Mouse (Mus musculus) right cerebral cortex, postnatal 4 days (tissue): ENCODE measurements at regions not wholly inside any gene's neighbourhood (a gene's known extent, or its start where the extent isn't known, plus 50 kb on each side); places are given as distances from the start of the nearest gene placed in this dataset.

Experiments used
- DNase-seq: peaks from one replicate; pipeline ENCODE4 v3.0.0-alpha.2; 2022

DNA sequence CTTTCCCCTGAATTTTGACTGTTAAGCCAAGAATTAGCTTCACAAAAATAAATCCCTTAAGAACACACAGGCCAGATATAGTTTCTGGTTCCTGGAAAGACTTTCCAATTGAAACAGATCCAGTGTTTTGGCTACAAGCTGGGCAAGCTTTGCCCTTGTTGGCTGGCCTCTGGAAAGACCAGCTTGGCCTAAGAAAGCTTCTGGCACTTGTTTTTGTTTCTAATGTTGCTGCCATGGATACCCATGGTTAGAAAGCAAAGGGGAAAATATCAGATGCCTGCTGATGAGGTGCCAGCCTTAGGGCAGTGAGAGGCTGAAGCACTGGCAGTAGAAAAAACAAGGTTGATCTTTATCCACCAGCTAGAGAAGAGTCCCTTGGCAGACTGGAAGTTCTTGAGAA, 228.2 kb downstream of the Klhl13 start:
- no peak for DNase-seq

DNA sequence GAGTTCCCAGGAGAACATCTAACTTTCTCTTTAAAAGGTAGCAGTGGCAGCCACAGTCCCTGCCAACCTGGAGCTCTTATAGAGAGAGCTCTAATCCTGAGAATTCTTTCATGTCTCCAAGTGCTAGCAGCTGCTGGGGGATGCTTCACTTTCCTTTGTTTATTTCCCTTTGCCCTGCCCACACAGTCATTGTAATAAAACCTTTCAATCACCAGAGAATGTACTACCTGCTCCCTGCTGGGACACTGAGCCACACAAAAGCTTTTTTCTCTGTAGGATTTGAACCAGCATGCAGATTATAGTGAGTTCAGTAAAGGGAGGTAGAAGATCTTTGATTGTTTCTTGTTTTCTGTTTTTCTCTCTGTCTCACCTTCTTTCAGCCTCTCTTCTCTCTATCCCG, 269.0 kb downstream of the Klhl13 start:
- DNase-seq = no peak

DNA sequence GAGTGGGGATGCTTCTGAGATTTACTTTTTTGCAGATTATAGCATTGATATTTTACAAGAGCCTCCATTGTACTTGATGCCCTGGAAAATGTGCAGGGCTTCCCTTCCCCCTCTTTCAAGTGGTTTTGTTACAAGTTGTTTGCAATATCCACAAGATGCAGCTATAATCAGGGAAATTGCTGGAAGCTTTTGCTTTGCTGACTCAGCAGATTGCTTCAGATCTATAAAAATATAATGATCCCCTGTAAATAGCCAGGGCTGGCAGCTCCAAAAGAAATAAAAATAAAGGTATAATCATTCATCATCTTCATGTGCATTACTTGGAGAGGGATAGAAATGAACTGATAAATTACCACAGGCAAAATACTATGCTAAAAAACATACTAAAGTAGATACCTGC, 272.1 kb downstream of the Klhl13 start:
- no peak for DNase-seq

DNA sequence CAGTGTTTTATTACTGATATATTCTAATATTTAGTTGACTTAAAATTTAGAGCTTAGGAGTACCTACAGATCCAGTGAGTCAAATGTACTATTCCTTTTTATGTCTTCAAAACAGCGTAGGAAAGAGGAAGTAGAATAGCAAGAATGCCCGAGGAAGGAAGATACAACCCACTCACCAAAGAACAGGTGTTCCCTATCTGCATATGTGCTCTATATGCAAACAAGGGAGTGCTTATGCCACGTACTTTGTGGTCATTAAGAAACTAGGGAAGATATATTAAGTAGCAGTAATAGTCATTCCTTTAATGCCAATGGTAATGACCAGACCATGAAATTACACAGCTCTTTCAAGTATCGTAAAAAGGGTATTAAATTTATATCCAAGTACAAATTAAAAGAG, 298.4 kb downstream of the Klhl13 start:
- DNase-seq = no peak

DNA sequence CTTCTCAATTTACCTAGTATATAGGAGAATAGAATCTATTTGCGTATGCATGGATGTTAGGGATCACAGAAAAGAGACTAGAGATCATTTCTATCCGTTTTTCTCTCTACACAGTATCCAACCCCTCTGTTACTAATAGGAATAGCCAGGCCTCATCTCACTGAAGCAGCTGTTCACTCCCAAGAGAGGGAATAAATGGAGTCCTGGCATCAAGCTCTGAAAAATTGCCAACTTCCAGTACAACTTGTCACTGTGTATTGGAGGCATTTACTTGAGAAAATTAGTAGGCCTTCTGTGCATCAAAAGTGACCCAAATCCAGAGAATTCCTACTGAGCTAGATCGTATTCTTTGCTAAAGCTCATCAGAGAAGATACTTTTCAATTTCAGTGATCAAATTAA, 337.3 kb downstream of the Klhl13 start:
- no peak for DNase-seq

DNA sequence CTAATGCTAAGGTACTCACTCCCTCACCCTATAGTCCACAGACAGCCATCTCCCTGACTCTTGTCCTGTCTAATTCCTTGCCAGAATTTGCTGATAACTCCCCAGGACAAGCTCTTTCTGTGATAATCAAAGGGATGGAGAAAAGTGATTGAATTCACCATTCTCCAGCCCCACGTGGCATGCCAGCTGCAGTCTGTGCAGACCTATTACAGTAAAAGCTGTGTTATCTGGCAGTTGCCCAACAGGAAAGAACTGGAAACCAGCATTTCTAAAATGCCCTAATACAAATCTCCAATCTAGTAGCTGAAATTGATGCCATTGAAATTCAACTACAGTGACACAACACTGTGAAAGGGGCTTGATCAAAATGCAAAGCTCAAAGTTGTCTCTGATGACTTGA, 349.3 kb downstream of the Klhl13 start:
- peak; percentile 5 for DNase-seq

DNA sequence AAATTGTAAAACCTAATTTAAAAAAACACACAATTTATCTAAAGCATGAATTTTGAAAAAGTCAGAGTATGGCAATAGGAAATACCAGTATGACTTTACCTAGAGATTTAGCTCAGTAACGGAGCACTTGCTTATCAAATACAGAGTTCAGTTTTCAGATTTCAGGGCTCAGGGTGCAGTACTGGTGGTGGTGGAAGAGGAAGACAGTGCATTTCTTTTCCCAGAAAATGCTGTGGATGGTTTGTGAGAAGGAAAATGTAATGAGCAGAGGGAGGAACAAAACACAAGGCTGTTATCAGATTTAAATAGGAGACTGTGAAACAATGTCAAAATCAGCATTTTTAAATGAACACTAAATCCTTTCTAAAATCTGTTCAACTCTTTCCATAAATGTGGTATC, 349.8 kb downstream of the Klhl13 start:
- no peak for DNase-seq
